Mouse (Mus musculus) spleen, adult 12 weeks (tissue): ENCODE results near the gene Sorcs2.

Source experiments
- DNase-seq: peaks from one replicate; pipeline ENCODE4 v3.0.0; 2022; ENCODE audit warnings: low spot score

Gene Sorcs2

GRCm38 (mm10) chr5:36178215-36178614 lies 219.7 kb downstream of the Sorcs2 start:
- no peak for DNase-seq

GRCm38 (mm10) chr5:36176873-36177272 lies 221.1 kb downstream of the Sorcs2 start:
- no peak for DNase-seq

GRCm38 (mm10) chr5:36176409-36176808 lies 221.5 kb downstream of the Sorcs2 start:
- DNase-seq: no peak

GRCm38 (mm10) chr5:36174569-36175115 lies 223.3 kb downstream of the Sorcs2 start:
- no peak for DNase-seq

- DNase-seq: no peak
Observed at GRCm38 (mm10) chr5:36168963-36169650, 228.8 kb downstream of the Sorcs2 start.

GRCm38 (mm10) chr5:36166346-36167013 lies 231.5 kb downstream of the Sorcs2 start:
- no peak for DNase-seq

- DNase-seq: no peak
Observed at GRCm38 (mm10) chr5:36165424-36166302, 232.3 kb downstream of the Sorcs2 start.

- no peak for DNase-seq
Observed at GRCm38 (mm10) chr5:36154879-36155485, 243.0 kb downstream of the Sorcs2 start.

- DNase-seq: no peak
Observed at GRCm38 (mm10) chr5:36153261-36153660, 244.7 kb downstream of the Sorcs2 start.

- no peak for DNase-seq
Observed at GRCm38 (mm10) chr5:36151086-36151485, 246.9 kb downstream of the Sorcs2 start.

- DNase-seq: no peak
Observed at GRCm38 (mm10) chr5:36149098-36149497, 248.8 kb downstream of the Sorcs2 start.

- no peak for DNase-seq
Observed at GRCm38 (mm10) chr5:36146589-36146988, 251.3 kb downstream of the Sorcs2 start.

GRCm38 (mm10) chr5:36144560-36144959 lies 253.4 kb downstream of the Sorcs2 start:
- no peak for DNase-seq

- DNase-seq: no peak
Observed at GRCm38 (mm10) chr5:36141676-36142255, 256.2 kb downstream of the Sorcs2 start.

- DNase-seq: no peak
Observed at GRCm38 (mm10) chr5:36141112-36141511, 256.8 kb downstream of the Sorcs2 start.

GRCm38 (mm10) chr5:36139766-36140165 lies 258.2 kb downstream of the Sorcs2 start:
- DNase-seq: no peak

GRCm38 (mm10) chr5:36135874-36136542 lies 261.9 kb downstream of the Sorcs2 start:
- no peak for DNase-seq

GRCm38 (mm10) chr5:36134302-36134701 lies 263.6 kb downstream of the Sorcs2 start:
- no peak for DNase-seq

GRCm38 (mm10) chr5:36133893-36134292 lies 264.0 kb downstream of the Sorcs2 start:
- DNase-seq: no peak

- no peak for DNase-seq
Observed at GRCm38 (mm10) chr5:36130393-36131011, 267.4 kb downstream of the Sorcs2 start.

- DNase-seq: no peak
Observed at GRCm38 (mm10) chr5:36129661-36130060, 268.3 kb downstream of the Sorcs2 start.
